Mouse (Mus musculus) CD4-positive helper T cell, adult 2 months (primary cell): Measurements from ENCODE around the gene A830031A19Rik.
A peak's percentile ranks its signal among the peaks of the same experiment; 100 is the strongest.

ENCODE experiments used
- DNase-seq: peaks from one replicate; pipeline ENCODE4 v3.0.0-alpha.2; 2012; ENCODE audit warnings: low read depth, missing footprints, low spot score

A830031A19Rik gene

GRCm38 (mm10) chr11:24095656-24096353 is 21.0 kb upstream of the A830031A19Rik start:
- DNase-seq: no peak

- DNase-seq: no peak
Observed at GRCm38 (mm10) chr11:24095236-24095635, 20.4 kb upstream of the A830031A19Rik start.

GRCm38 (mm10) chr11:24094086-24094487 is 19.2 kb upstream of the A830031A19Rik start:
- DNase-seq: no peak

GRCm38 (mm10) chr11:24092618-24093017 is 17.8 kb upstream of the A830031A19Rik start:
- no peak for DNase-seq

GRCm38 (mm10) chr11:24091393-24092080 is 16.7 kb upstream of the A830031A19Rik start:
- DNase-seq: no peak

- DNase-seq: no peak
Observed at GRCm38 (mm10) chr11:24090443-24090842, 15.6 kb upstream of the A830031A19Rik start.

DNA sequence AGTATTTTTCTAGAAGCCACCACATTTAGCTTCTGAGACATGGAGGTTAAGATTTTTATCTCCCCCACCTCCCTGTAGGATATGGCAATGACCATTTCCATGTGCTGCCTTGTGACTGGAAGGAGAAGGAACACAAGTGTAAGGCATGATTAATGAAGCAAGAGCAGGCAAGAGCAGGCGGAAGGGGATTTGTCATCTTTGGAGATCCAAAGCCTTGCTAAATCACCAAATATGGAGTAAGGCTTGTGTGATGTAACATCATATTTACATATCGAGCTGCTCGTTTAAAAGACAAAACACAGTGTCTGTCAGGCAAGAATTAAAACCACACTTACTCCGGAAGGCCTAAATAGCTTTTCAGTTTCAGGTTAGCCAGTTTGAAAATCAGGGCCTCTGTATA is 12.2 kb upstream of the A830031A19Rik start:
- no peak for DNase-seq

DNA sequence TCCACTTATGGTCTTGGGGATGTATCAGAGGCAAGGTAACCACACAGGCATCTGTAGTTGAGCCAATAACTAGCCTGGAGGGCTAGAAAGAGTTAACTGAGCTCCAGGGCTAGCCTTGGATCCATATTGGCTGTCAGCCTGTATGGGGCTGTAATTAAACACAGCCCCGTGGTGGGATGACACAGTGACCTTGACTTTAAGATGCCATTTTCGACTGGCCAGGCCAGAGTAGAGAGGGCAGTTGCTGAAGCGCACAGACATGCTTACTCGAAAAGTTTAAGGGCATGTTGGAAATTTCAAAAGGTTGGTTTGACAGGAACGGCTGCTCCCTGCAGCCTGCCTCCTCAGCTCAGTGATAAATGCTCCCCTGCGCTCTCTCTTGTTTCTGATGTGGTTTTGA is 11.1 kb upstream of the A830031A19Rik start:
- DNase-seq: no peak

- no peak for DNase-seq
Observed at GRCm38 (mm10) chr11:24084590-24084989, 9.7 kb upstream of the A830031A19Rik start.

DNA sequence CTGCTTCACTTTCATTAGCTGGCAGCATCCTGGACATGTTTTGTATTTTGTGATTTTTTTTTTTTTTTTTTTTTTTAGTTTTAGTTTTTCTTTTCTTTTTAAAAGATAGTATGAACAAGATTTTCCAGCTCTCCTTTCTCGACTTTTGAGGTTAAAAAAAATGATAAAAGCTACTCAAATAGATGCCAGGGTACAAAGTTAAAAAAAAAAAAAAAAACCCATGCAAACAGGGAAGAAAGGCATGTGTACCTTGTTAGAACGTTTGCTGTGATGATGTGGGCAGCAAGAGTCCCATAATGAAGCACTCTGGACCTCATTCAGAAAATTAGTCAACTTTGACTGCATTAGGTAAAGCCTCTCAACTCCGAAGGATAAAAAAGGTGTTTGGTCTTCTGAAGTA is 9.2 kb upstream of the A830031A19Rik start:
- no peak for DNase-seq

GRCm38 (mm10) chr11:24083423-24083822 is 8.6 kb upstream of the A830031A19Rik start:
- DNase-seq: no peak

DNA sequence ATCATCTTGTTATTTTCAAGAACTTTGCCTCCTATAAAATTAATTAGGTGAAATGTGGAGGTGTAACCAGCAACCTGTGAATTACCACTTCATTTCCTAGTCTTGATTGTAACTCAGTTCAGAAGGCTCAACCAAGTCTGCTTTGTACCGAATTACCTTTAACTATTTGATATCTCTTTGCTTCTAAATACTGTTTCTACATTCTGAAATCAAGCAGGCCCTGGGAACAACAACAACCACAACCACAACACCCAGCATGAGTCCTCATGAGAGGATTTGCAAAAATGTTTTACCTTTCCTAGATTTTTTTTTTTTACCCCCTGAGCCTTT is 8.2 kb upstream of the A830031A19Rik start:
- no peak for DNase-seq

DNA sequence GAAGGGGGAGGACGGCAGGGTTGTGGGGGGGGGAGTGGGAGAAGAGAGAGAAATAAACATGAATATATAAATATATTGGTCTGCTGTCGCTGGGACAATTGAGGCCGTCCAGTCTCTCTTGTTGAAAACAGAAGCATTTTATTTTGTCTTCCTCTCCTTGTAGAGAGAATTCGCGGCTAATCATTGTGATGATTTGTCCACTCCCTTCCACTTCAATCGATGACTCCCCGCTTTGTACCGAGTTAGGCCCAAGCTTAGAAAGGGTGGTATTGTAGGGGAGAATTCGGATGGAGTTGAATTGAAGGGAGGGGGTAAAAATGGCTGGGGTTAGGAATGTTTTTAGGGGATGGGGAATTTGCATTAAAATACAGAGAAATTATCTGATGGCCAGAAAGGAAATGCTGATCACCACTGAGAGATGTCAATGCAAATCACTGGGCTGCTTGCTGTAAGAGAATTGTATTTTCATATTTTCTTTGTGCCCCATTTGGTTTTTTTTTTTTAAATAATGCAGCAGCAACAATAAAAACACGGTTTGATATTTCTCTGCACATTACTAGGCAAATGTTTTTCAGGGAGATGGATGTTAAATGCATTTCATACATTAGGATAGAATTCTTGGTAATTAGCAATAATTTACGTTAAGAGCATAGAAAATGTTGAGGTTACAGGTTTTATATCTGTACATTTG is 7.7 kb upstream of the A830031A19Rik start:
- DNase-seq: no peak

DNA sequence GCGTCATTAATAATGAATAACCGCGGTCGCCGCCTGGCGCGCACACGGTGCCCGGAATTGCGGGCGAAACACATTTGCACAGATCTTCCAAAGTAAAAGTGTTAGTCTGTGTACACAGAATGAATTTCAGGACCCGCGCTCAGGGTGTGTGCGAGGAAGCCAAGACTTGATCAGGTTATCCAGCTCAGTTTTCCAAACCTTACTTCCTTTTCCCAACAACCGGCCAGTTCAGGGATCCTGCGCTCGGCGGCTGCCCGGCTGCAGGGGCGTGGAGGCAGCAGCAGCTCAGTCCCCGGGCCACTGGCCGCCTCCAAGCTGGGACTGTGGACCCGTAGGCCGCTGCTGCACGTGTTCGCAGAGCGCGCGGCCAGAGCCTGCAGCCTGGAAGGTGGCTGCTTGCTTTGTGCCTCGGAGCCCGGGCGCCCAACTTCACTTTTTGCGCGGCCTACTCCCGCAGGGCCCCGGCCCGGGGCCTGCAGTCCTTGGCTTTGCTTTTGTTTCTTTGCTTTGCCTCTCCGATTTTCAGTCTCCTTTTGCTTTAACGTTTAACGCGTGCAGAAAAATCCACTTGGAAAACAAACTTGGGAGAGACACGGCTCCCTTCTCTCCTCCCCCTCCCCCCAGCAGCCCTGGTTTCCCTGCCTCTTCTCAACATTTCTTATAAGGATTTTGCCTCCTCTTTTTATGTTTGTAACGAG is 7.0 kb upstream of the A830031A19Rik start:
- no peak for DNase-seq

DNA sequence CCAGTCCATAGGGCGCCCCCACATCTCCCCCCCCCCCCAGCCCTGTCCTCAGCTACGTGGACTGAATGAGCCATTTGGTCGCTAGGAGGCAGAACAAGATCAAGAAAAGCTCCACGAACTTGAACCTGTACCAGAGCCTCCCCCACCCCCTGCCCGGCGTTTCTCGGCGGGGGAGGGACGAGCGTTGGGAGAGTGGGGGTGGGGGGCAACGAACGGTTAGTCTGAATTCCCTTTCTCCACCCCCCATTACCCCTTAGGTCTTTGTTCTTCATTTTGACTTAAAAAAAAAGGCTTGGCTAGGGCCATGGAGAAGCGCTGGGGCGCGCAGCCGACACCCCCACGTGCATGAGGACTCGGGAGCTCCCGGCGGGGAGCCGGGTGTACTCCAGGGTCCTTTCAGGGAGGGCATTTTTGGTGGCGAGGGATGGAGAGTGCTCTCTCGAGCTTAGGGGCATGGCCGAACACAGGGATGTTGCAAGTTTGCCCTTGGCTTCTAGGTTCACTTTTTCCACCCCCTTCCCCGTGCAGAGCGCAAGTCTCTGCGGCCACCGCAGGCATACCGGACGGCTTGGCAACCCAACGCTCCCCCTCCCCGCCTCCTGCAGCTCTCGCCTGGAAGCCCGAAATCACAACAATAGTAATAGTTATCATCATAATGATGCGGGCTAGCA is 6.3 kb upstream of the A830031A19Rik start:
- peak; percentile 15 for DNase-seq

- peak; percentile 12 for DNase-seq
Observed at GRCm38 (mm10) chr11:24080541-24080940, 5.7 kb upstream of the A830031A19Rik start.

DNA sequence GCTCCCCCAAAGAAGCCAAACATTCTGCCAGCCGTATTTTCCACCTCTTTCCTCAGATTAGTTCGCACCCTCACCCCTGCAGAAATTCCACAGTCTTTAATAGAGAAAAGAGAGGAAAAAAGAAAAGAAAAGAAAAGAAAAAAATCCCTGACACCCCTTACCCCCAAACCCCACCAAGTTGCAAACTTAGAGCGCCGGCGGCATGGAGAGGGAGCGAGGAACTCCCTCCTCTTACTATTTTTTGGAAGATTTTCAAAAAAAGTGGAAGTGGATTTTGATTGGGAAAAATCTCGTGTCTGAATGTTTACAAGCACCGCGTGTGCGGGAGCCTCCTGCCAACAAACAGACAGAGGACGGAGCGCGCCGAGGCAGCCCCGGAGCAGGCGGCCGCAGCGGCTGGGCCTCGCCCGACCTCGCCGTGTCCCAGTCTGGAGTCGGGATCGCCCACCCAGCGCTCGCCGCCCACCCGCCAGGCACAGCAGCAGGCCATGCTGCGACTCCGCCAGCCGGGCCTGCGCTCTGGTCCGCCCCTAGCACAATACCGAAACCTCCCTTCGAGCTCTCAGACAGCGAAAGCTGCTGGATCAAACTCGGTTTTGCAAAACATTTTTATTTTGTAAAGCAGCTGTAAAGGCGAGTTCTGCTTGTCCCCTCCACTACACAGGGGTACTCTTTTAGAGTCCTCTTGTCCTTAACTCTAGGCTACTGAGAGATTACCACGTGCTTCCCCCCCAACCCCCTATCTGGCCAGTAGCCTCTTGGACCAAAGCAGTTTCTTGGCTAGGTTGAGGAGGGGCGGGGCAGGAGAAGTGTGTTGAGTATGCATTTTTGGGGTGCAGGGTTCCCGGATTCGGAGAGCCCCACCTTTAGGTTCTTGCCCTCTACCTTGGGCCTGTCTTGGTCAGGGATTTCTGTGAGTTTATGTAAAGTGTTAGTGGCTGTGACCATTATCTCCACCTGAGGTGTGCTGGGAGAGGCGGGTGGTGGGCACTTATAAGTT is 4.8 kb upstream of the A830031A19Rik start:
- peak; percentile 3 for DNase-seq

DNA sequence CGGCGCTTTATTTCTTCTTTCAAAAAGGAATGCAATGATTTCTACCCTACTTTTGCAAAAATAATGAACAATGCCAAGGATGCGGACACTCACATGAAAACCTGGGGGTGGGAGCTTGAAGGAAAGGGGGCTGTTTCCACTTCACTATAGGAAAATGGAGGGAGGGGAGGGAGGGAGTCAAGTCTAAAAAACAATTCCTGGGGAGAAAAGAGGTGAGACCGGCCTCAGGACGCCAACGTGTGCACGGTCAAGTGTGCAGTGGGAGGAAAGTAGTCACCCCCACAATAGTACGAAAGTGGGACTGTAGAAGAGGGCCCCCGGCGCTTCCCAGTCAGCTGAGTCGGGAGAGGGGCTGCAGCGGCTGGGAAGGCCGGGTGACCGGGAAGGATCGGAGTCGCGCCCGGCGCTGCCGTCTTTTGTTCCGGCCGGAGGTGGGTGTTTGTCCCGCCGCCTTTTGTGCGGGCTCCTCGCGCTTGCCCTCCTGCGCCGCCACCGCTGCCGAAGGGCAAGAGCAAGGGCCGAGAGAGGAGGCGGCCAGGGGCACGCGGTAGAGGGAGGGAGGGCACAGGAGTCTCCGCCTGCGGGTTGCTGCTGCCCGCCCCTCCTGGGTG is 4.0 kb upstream of the A830031A19Rik start:
- DNase-seq: no peak

- DNase-seq: no peak
Observed at GRCm38 (mm10) chr11:24077795-24078705, 3.2 kb upstream of the A830031A19Rik start, which contains the start of gene Bcl11a. Gene Bcl11a, plus strand, starts transcription at chr11:24078056.
